Mouse (Mus musculus) Muller cell, postnatal 12 days (primary cell): Measurements from ENCODE around the gene Rnf2.
A peak's percentile ranks its signal among the peaks of the same experiment; 100 is the strongest.
"Not testable (repeated sequence)": the region's sequence is repeated elsewhere in the genome, so short reads cannot be mapped to it uniquely, and the experiment has no call there.

ENCODE experiments used
- DNase-seq: peaks from one replicate; pipeline ENCODE4 v3.0.0-alpha.2; 2015; ENCODE audit errors: inconsistent ontology term

Rnf2 gene

GRCm38 (mm10) chr1:151484754-151485153, 16.0 kb downstream of the Rnf2 start:
- DNase-seq: no peak

- DNase-seq: no peak
Measured at GRCm38 (mm10) chr1:151483568-151483967, 17.2 kb downstream of the Rnf2 start.

- DNase-seq: no peak
Measured at GRCm38 (mm10) chr1:151482497-151482896, 18.3 kb downstream of the Rnf2 start.

GRCm38 (mm10) chr1:151472386-151472785, 28.4 kb downstream of the Rnf2 start:
- DNase-seq: not testable (repeated sequence)

- no peak for DNase-seq
Measured at GRCm38 (mm10) chr1:151471429-151471828, 29.3 kb downstream of the Rnf2 start.

GRCm38 (mm10) chr1:151466571-151466970, 34.2 kb downstream of the Rnf2 start:
- no peak for DNase-seq

- DNase-seq: peak; percentile 67
Measured at GRCm38 (mm10) chr1:151464914-151465313, 35.8 kb downstream of the Rnf2 start.

- no peak for DNase-seq
Measured at GRCm38 (mm10) chr1:151461265-151461664, 39.5 kb downstream of the Rnf2 start.

GRCm38 (mm10) chr1:151457087-151457486, 43.7 kb downstream of the Rnf2 start:
- DNase-seq: no peak

GRCm38 (mm10) chr1:151451946-151452345, 48.8 kb downstream of the Rnf2 start:
- no peak for DNase-seq

GRCm38 (mm10) chr1:151450851-151451250, 49.9 kb downstream of the Rnf2 start:
- DNase-seq: no peak

- no peak for DNase-seq
Measured at GRCm38 (mm10) chr1:151449866-151450265, 50.9 kb downstream of the Rnf2 start.

GRCm38 (mm10) chr1:151435431-151435830, 65.3 kb downstream of the Rnf2 start:
- DNase-seq: no peak

- DNase-seq: no peak
Measured at GRCm38 (mm10) chr1:151429316-151429715, 71.4 kb downstream of the Rnf2 start.

GRCm38 (mm10) chr1:151428263-151429221, 72.2 kb downstream of the Rnf2 start, which contains the start of the genes Swt1 and Trmt1l:
Swt1 (minus strand) TSS chr1:151428455.
Trmt1l (plus strand) TSS chr1:151428542.
- peak; percentile 99 for DNase-seq

GRCm38 (mm10) chr1:151427888-151428262, 72.9 kb downstream of the Rnf2 start:
- no peak for DNase-seq

- DNase-seq: no peak
Measured at GRCm38 (mm10) chr1:151426947-151427600, 73.7 kb downstream of the Rnf2 start.

GRCm38 (mm10) chr1:151422178-151422577, 78.6 kb downstream of the Rnf2 start:
- DNase-seq: no peak

GRCm38 (mm10) chr1:151409827-151410226, 90.9 kb downstream of the Rnf2 start:
- no peak for DNase-seq
